Mouse (Mus musculus) myocyte (in vitro differentiated cells): ENCODE data around the gene Zfp526. TPM values are rescaled to one million over a fixed set of nuclear protein-coding genes. Genes with fewer than 3 reads are reported as not detected.
A peak's percentile ranks its signal among the peaks of the same experiment; 100 is the strongest.

Experiments used
- H3K27me3 ChIP-seq: one replicate; pipeline ENCODE4 v1.6.1; 2011; ENCODE audit not compliant: control insufficient read depth, insufficient read depth, insufficient read length
- H3K36me3 ChIP-seq: one replicate; pipeline ENCODE4 v1.6.1; 2011; ENCODE audit not compliant: control insufficient read depth, insufficient read depth
- H3K4me2 ChIP-seq: one replicate; pipeline ENCODE4 v1.6.1; 2011; ENCODE audit warnings: low read depth, control low read depth
- H3K4me3 ChIP-seq: one replicate; pipeline ENCODE4 v1.5.1; 2011; ENCODE audit warnings: mild to moderate bottlenecking, control low read depth, moderate library complexity
- H3K79me2 ChIP-seq: one replicate; pipeline ENCODE4 v1.6.1; 2011; ENCODE audit not compliant: control insufficient read depth, insufficient read depth
- H3ac ChIP-seq: one replicate; pipeline ENCODE4 v1.6.1; 2011; ENCODE audit not compliant: control insufficient read depth, insufficient read length
- CEBPB ChIP-seq: IDR thresholded peaks from 2 replicates; pipeline ENCODE4 v1.6.1; 2011; ENCODE audit warnings: mild to moderate bottlenecking, moderate library complexity; ENCODE audit not compliant: poor library complexity, insufficient read depth, severe bottlenecking
- E2F4 ChIP-seq: IDR thresholded peaks from one replicate; pipeline ENCODE4 v1.6.1; 2011; ENCODE audit warnings: mild to moderate bottlenecking, control low read depth, moderate library complexity; ENCODE audit not compliant: insufficient read depth
- MAX ChIP-seq: IDR thresholded peaks from one replicate; pipeline ENCODE4 v1.6.1; 2011; ENCODE audit warnings: low read depth, mild to moderate bottlenecking, control low read depth
- MYOD1 ChIP-seq, 3 experiments: IDR thresholded peaks; one replicate each; pipeline ENCODE4 v1.6.1; 2011; ENCODE audit warnings: control low read depth in 2 of 3, low read depth in 2 of 3, mild to moderate bottlenecking in 2 of 3, moderate library complexity in 1 of 3; ENCODE audit not compliant: insufficient read length in 2 of 3, control insufficient read depth in 1 of 3
- MYOG ChIP-seq, 3 experiments: IDR thresholded peaks; one replicate each; pipeline ENCODE4 v1.6.1; 2011; ENCODE audit warnings: control low read depth in 2 of 3, low read depth in 2 of 3, mild to moderate bottlenecking in 2 of 3; ENCODE audit not compliant: insufficient read length in 2 of 3, control insufficient read depth in 1 of 3, insufficient read depth in 1 of 3
- POLR2A ChIP-seq: IDR thresholded peaks from one replicate; pipeline ENCODE4 v1.6.1; 2011; ENCODE audit warnings: low read depth, mild to moderate bottlenecking, control low read depth, moderate library complexity; ENCODE audit not compliant: insufficient read length
- POLR2AphosphoS2 ChIP-seq: IDR thresholded peaks from one replicate; pipeline ENCODE4 v1.6.1; 2011; ENCODE audit warnings: low read depth, control low read depth; ENCODE audit not compliant: insufficient read length
- REST ChIP-seq: IDR thresholded peaks from one replicate; pipeline ENCODE4 v1.6.1; 2011; ENCODE audit warnings: mild to moderate bottlenecking, control low read depth, moderate library complexity; ENCODE audit not compliant: insufficient read depth, insufficient read length
- SRF ChIP-seq: IDR thresholded peaks from one replicate; pipeline ENCODE4 v1.6.1; 2011; ENCODE audit warnings: low read depth; ENCODE audit not compliant: control insufficient read depth, insufficient read length
- TCF12 ChIP-seq: IDR thresholded peaks from one replicate; pipeline ENCODE4 v1.6.1; 2011; ENCODE audit warnings: mild to moderate bottlenecking, control low read depth; ENCODE audit not compliant: poor library complexity, insufficient read depth, severe bottlenecking
- TCF3 ChIP-seq: IDR thresholded peaks from one replicate; pipeline ENCODE4 v1.6.1; 2011; ENCODE audit warnings: low read depth, control low read depth; ENCODE audit not compliant: insufficient read length
- USF1 ChIP-seq: IDR thresholded peaks from one replicate; pipeline ENCODE4 v1.6.1; 2011; ENCODE audit warnings: low read depth, mild to moderate bottlenecking, control low read depth, moderate library complexity
- polyA plus RNA-seq: library from polyadenylated mRNA; unstranded; fragments of >200 nt; fragmentation: generic; extraction: Trizol; gene quantifications from one replicate; pipeline ENCODE4 v1.2.1, GENCODE M21; 2012; ENCODE audit warnings: missing spikeins

Gene Zfp526
- polyA plus RNA-seq, 1 experiment, result 5.6 TPM

DNA sequence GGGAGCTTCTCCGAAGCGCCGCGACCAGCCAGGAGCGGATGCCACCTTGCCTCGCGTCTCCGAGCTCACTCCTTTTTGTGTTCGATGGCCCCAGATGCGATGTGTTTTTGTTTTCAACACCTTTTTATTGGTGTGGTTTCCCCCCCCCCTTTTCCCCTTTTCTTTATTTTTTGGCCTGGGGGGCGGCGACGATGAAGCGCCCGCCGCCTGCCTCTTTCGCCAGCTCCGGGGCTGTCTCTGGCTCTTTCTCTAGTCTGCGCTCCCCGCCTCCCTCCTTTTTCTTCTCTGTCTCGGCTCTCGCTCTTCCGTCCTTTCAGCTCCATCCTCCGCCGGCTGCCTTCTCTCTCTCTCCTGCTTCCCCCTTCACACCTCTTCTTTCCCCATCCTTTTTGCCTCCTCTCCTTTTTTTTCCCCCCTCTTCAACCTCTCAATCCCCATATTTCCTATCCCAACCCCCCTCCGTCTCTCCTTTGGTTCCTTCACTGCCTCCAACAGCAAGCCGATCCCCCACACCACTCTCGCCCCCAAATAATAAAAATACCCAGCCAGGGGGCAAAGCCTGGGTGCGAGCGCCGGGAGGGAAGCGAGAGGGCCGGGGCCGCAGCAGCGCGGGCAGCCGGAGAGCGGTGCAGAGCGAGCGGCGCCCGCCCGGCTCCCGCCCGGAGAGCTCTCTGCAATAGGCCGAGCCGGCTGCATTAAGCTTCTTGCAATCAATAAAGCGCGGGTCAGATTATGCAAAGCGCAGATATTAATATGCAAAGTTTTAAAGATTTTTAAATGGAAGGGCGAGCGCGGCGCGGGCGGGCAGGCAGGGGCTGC lies 42.2 kb upstream of the Zfp526 start:
- Histone ChIP-seq H3K27me3 (peaks cover 75% of the 10 kb centered on the region), H3K79me2 (no peaks in the 10 kb centered on the region), H3K4me2 (peak overlapping the region; percentile 24), H3K36me3 (no peaks in the 10 kb centered on the region), H3K4me3 (no peak overlapping the region), H3ac (no peak overlapping the region)
- TF ChIP-seq REST (no peak), TCF12 (no peak), TCF3 (no peak), CEBPB (no peak), SRF (no peak), MYOG (IDR thresholded peaks at IDR 0.05; ENCODE audit: control insufficient read depth in 1 of 3, insufficient read depth in 1 of 3, insufficient read length in 2 of 3, low read depth in 2 of 3) (no peak)

DNA sequence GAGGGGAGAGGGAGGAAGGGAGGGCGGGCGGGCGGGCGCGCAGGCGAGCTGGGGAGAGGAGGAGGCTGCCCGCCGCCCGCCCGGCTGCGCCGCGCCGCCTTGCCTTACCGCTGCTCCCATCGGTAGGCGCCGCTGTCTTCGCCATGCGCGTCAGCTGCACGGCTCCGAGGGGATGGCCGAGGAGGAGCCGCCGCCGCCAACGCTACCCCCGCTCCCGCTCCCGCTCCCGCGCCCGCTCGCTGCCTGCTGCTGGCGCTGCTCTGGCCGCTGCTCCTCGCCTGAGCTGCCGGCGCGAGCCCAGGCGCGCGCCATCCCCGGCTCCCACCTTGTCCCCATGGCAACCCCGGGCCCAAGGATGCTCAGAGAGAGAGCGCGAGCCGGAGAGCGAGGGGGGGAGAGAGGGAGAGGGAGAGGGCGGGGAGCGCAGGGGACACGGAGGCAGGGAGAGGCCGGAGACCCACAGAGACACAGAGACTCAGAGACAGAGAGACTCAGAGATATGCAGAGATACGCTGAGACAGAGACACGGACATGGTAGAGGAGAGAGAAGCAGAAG lies 41.5 kb upstream of the Zfp526 start, which contains the start of gene Pou2f2:
Pou2f2 (minus strand) TSS at position 121 of the 556 bp plus-strand sequence.
- Histone ChIP-seq H3K4me3 (no peak within 1 kb of the TSS), H3ac (no peak within 1 kb of the TSS), H3K79me2 (no peaks in the 10 kb centered on the region), H3K4me2 (peak within 1 kb of the TSS; percentile 24), H3K27me3 (peaks cover 68% of the 10 kb centered on the region), H3K36me3 (no peaks in the 10 kb centered on the region)
- peak in 1 of 3 experiments; percentile 36 for TF ChIP-seq MYOG (IDR thresholded peaks at IDR 0.05; ENCODE audit: control insufficient read depth in 1 of 3, insufficient read depth in 1 of 3, insufficient read length in 2 of 3, low read depth in 2 of 3)
- TF ChIP-seq MYOD1 (IDR thresholded peaks at IDR 0.05; ENCODE audit: control insufficient read depth in 1 of 3, insufficient read length in 2 of 3, low read depth in 2 of 3), result peak in 2 of 3 experiments; percentile 33 to 34
- no peak for TF ChIP-seq MAX

DNA sequence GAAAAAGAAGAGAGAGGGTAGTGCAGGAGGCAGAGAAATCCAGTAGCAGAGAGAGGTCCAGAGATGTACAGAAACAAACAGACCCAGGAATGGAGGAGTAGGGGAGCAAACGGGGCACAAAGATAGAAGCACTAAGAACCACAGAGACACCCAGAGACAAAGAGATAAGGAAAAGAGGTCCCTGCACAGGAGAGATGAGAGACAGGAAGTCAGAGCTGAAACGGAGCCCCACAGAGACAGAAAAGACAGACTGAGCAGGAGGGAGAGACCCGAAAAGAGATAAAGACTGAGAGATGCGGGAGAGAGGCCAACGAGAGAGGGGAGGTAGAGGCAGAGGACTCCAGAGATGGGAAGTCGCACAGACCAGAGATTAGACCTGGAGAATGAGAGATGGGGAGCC lies 40.7 kb upstream of the Zfp526 start:
- Histone ChIP-seq H3K4me2 (no peak overlapping the region), H3K79me2 (no peaks in the 10 kb centered on the region)
- TF ChIP-seq CEBPB, result no peak
- TF ChIP-seq TCF12, result no peak
- TF ChIP-seq POLR2A, result no peak
- no peak for TF ChIP-seq E2F4
- TF ChIP-seq REST, result no peak
- no peak for TF ChIP-seq MAX

DNA sequence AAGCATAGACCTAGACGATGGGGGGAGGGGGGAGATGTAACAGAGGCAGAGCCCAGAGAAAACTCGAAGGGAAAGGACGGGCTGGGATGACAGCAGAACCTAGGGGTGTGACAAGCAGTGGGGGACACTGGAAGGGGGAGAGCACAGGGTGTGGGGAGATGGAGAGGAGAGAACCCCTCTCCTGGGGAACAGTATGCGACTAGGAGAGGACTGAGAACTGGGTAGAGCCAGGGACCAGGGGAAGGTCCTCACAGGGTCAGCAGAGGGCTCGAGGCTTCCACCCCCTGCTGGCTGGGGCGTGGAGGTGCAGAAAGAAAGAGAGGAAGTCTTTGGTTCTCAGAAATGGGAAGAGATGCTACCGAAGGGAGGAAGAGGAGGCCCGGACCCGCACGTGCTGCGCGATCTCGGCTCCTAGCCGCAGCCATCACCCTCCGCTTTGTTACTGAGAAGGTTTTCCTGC lies 39.9 kb upstream of the Zfp526 start:
- Histone ChIP-seq H3K79me2 (no peaks in the 10 kb centered on the region), H3K4me3 (no peak overlapping the region), H3K27me3 (peaks cover 55% of the 10 kb centered on the region), H3ac (no peak overlapping the region), H3K36me3 (no peaks in the 10 kb centered on the region), H3K4me2 (no peak overlapping the region)
- TF ChIP-seq CEBPB (no peak), MYOD1 (IDR thresholded peaks at IDR 0.05; ENCODE audit: control insufficient read depth in 1 of 3, insufficient read length in 2 of 3, low read depth in 2 of 3) (no peak), REST (no peak), POLR2AphosphoS2 (no peak), E2F4 (no peak), POLR2A (no peak), MYOG (IDR thresholded peaks at IDR 0.05; ENCODE audit: control insufficient read depth in 1 of 3, insufficient read depth in 1 of 3, insufficient read length in 2 of 3, low read depth in 2 of 3) (no peak), TCF3 (no peak), MAX (no peak), TCF12 (no peak), SRF (no peak), USF1 (no peak)

More for the DNA sequence above, 40.7 kb upstream of the Zfp526 start:
- H3K4me3 ChIP-seq, result no peak overlapping the region
- H3K36me3 ChIP-seq, result no peaks in the 10 kb centered on the region
- peaks cover 60% of the 10 kb centered on the region for H3K27me3 ChIP-seq
- no peak overlapping the region for H3ac ChIP-seq

DNA sequence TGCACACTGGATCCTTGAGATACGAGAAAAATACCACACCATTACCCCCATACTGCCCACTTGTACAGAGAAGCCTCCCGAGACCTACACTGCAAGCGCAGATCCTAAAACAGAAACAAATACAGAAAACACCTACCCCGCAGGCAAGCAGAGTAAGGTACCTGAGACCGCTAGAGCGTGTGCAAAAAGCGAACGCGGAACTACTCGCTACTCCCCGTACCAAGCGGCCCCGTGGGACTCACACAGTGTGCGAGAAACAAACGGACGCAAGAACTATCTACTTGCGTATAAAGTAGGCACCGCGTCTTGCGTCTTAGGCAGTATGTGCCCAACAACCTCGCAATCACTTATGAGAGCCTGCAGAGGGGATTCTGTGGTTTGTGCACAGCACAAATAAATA lies 39.4 kb upstream of the Zfp526 start:
- no peaks in the 10 kb centered on the region for H3K36me3 ChIP-seq
- no peaks in the 10 kb centered on the region for H3K79me2 ChIP-seq
- peaks cover 51% of the 10 kb centered on the region for H3K27me3 ChIP-seq
- H3ac ChIP-seq, result no peak overlapping the region
- H3K4me2 ChIP-seq, result no peak overlapping the region
- H3K4me3 ChIP-seq, result no peak overlapping the region
- TF ChIP-seq CEBPB (no peak), USF1 (no peak), REST (no peak), MYOG (IDR thresholded peaks at IDR 0.05; ENCODE audit: control insufficient read depth in 1 of 3, insufficient read depth in 1 of 3, insufficient read length in 2 of 3, low read depth in 2 of 3) (no peak), SRF (no peak)
